19 mouse cellular contexts compared by ENCODE assay signal in genomic region chr19:53552795-53553194, GRCm38 (mm10). TPM values are rescaled to one million over a fixed set of nuclear protein-coding genes. Genes with fewer than 3 reads are reported as not detected.
DNase-seq lines count a peak whose midpoint lies in the region; ATAC-seq and TF ChIP-seq lines count a peak whose summit lies in the region.
"Had no signal": no experiment of that assay in that cellular context is flagged by ENCODE, and none has a peak within 500 bp of the region (broad histone marks: within the 10 kb centered on the region; RNA-seq: fewer than 3 reads in every experiment).

No protein-coding gene starts in this region.

- no peak overlapping the region for H3K9ac ChIP-seq in intestine, postnatal 0 days (ENCODE audit: low read depth, low read length)
- H3K9ac ChIP-seq in intestine, embryonic 15.5 days: no peak overlapping the region
- H3K9ac ChIP-seq in lung, postnatal 0 days (replicated peaks; ENCODE audit: low read depth): no peak overlapping the region
- H3K9ac ChIP-seq in limb, embryonic 14.5 days (ENCODE audit: low read depth, low read length, severe bottlenecking): 0 out of 2 replicates have a peak overlapping the region, but pooled peaks have one; percentile 38
- H3K9ac ChIP-seq: embryonic facial prominence, embryonic 12.5 days; forebrain, embryonic 15.5 days; heart, embryonic 12.5 days; hindbrain, embryonic 12.5 days had no signal

- H3K4me3 ChIP-seq in intestine, postnatal 0 days (ENCODE audit: low read depth, low read length): no peak overlapping the region
- no peak overlapping the region for H3K4me3 ChIP-seq in intestine, embryonic 15.5 days (replicated peaks)
- no peak overlapping the region for H3K4me3 ChIP-seq in lung, postnatal 0 days (ENCODE audit: low read depth, low read length)
- H3K4me3 ChIP-seq in limb, embryonic 14.5 days (replicated peaks; ENCODE audit: low read length): no peak overlapping the region
- H3K4me3 ChIP-seq: embryonic facial prominence, embryonic 12.5 days; forebrain, embryonic 15.5 days; heart, embryonic 12.5 days; hindbrain, embryonic 12.5 days had no signal

- 0 out of 2 replicates have a peak, but pooled peaks have one; percentile 5 for TF ChIP-seq CTCF in intestine, postnatal 0 days (IDR thresholded peaks at IDR 0.05; ENCODE audit: low read depth)
- no peak for TF ChIP-seq CTCF in lung, postnatal 0 days (IDR thresholded peaks at IDR 0.05)

- no peaks in the 10 kb centered on the region for H3K36me3 ChIP-seq in intestine, postnatal 0 days (ENCODE audit: control insufficient read depth, insufficient read depth)
- no peaks in the 10 kb centered on the region for H3K36me3 ChIP-seq in intestine, embryonic 15.5 days
- no peaks in the 10 kb centered on the region for H3K36me3 ChIP-seq in lung, postnatal 0 days (ENCODE audit: insufficient read depth, low read length)
- H3K36me3 ChIP-seq in limb, embryonic 14.5 days (ENCODE audit: control insufficient read depth, insufficient read depth, low read length): no peaks in the 10 kb centered on the region
- H3K36me3 ChIP-seq: embryonic facial prominence, embryonic 12.5 days; forebrain, embryonic 15.5 days; heart, embryonic 12.5 days; hindbrain, embryonic 12.5 days had no signal

- no peak for TF ChIP-seq POLR2A in limb, embryonic 14.5 days (IDR thresholded peaks at IDR 0.05; ENCODE audit: borderline replicate concordance, extremely low read depth, insufficient read depth, insufficient read length)

- no peak overlapping the region for H3K4me2 ChIP-seq in intestine, postnatal 0 days (replicated peaks; ENCODE audit: low read depth)
- no peak overlapping the region for H3K4me2 ChIP-seq in intestine, embryonic 15.5 days (replicated peaks)
- no peak overlapping the region for H3K4me2 ChIP-seq in lung, postnatal 0 days (replicated peaks; ENCODE audit: low read depth, low read length)
- no peak overlapping the region for H3K4me2 ChIP-seq in limb, embryonic 14.5 days (replicated peaks; ENCODE audit: low read depth, low read length, severe bottlenecking)
- H3K4me2 ChIP-seq: embryonic facial prominence, embryonic 12.5 days; forebrain, embryonic 15.5 days; heart, embryonic 12.5 days; hindbrain, embryonic 12.5 days had no signal

- no peak for TF ChIP-seq EP300 in lung, postnatal 0 days (IDR thresholded peaks at IDR 0.05)

- WGBS in intestine, postnatal 0 days: 62% methylated on average over 6 of the region's 6 CpGs
- 48% methylated on average over 6 of the region's 6 CpGs for WGBS in intestine, embryonic 15.5 days
- WGBS in lung, postnatal 0 days: 40% methylated on average over 6 of the region's 6 CpGs
- 48% methylated on average over 6 of the region's 6 CpGs for WGBS in limb, embryonic 14.5 days

- DNase-seq in lung, postnatal 0 days (ENCODE audit: low spot score): peak; percentile 67
- DNase-seq in lung, postnatal 25 days (ENCODE audit: low spot score): no peak
- peak; percentile 81 for DNase-seq in Muller cell, postnatal 12 days (ENCODE audit: inconsistent ontology term)
- DNase-seq in limb, embryonic 14.5 days (ENCODE audit: low spot score): no peak
- no peak for DNase-seq in B cell, adult 2 months
- no peak for DNase-seq in thymus, postnatal 4 days
- DNase-seq: cerebellum, postnatal 10 days; gastrocnemius, postnatal 10 days; right cerebral cortex, adult 18-20 months; spleen, adult 18-20 months; thymus, postnatal 14 days had no signal

- H3K4me1 ChIP-seq in intestine, postnatal 0 days (replicated peaks; ENCODE audit: control insufficient read depth, insufficient read depth, low read length): peaks cover 4% of the 10 kb centered on the region; the same call in 1 of the 2 replicates
- H3K4me1 ChIP-seq in intestine, embryonic 15.5 days (replicated peaks): peaks cover 13% of the 10 kb centered on the region
- H3K4me1 ChIP-seq in lung, postnatal 0 days (ENCODE audit: insufficient read depth, low read depth, low read length): no peaks in the 10 kb centered on the region
- H3K4me1 ChIP-seq in limb, embryonic 14.5 days (ENCODE audit: control insufficient read depth, insufficient read depth, low read length): peaks cover 11% of the 10 kb centered on the region

- H3K27ac ChIP-seq in intestine, postnatal 0 days (ENCODE audit: low read depth, low read length): no peak overlapping the region
- H3K27ac ChIP-seq in intestine, embryonic 15.5 days: no peak overlapping the region
- 0 out of 2 replicates have a peak overlapping the region, but pooled peaks have one; percentile 21 for H3K27ac ChIP-seq in lung, postnatal 0 days (ENCODE audit: low read length)
- no peak overlapping the region for H3K27ac ChIP-seq in limb, embryonic 14.5 days (replicated peaks; ENCODE audit: low read depth, low read length)
- H3K27ac ChIP-seq: embryonic facial prominence, embryonic 12.5 days; forebrain, embryonic 15.5 days; hindbrain, embryonic 12.5 days had no signal

- no peaks in the 10 kb centered on the region for H3K27me3 ChIP-seq in intestine, postnatal 0 days (replicated peaks; ENCODE audit: control insufficient read depth, insufficient read depth, low read length)
- no peaks in the 10 kb centered on the region for H3K27me3 ChIP-seq in intestine, embryonic 15.5 days (replicated peaks)
- H3K27me3 ChIP-seq in lung, postnatal 0 days (replicated peaks; ENCODE audit: insufficient read depth, low read length): no peaks in the 10 kb centered on the region
- no peaks in the 10 kb centered on the region for H3K27me3 ChIP-seq in limb, embryonic 14.5 days (ENCODE audit: control insufficient read depth, insufficient read depth, low read length)
- H3K27me3 ChIP-seq: embryonic facial prominence, embryonic 12.5 days; forebrain, embryonic 15.5 days; heart, embryonic 12.5 days had no signal

- H3K9me3 ChIP-seq in intestine, postnatal 0 days (ENCODE audit: control insufficient read depth): no peaks in the 10 kb centered on the region
- no peaks in the 10 kb centered on the region for H3K9me3 ChIP-seq in intestine, embryonic 15.5 days
- no peaks in the 10 kb centered on the region for H3K9me3 ChIP-seq in lung, postnatal 0 days (ENCODE audit: low read length)
- no peaks in the 10 kb centered on the region for H3K9me3 ChIP-seq in limb, embryonic 14.5 days (ENCODE audit: control insufficient read depth, low read length)
- H3K9me3 ChIP-seq: embryonic facial prominence, embryonic 12.5 days; forebrain, embryonic 15.5 days; heart, embryonic 12.5 days; hindbrain, embryonic 12.5 days; megakaryocyte, embryonic 14.5 days had no signal

- ATAC-seq in intestine, postnatal 0 days: no peak
- ATAC-seq in intestine, embryonic 15.5 days: no peak
- ATAC-seq in lung, postnatal 0 days: peak; percentile 61
- ATAC-seq in limb, embryonic 14.5 days (ENCODE audit: low FRiP score, low read depth): no peak
- ATAC-seq: forebrain, embryonic 15.5 days; intestine, embryonic 16.5 days had no signal

RNA-seq across cellular contexts. Expression of gene Dusp5, which starts 23.9 kb away (rescaled TPM):
- 12.4 and 14.6 TPM in 2 replicates for polyA plus RNA-seq in intestine, postnatal 0 days (2015; fragmentation: Nextera tagmentation; extraction: Ambion mirVana)
- 8.7 and 9.0 TPM in 2 replicates for polyA plus RNA-seq in intestine, embryonic 15.5 days (2015; fragmentation: Nextera tagmentation; extraction: Ambion mirVana)
- 10.6 and 10.9 TPM in 2 replicates for polyA plus RNA-seq in lung, postnatal 0 days (2015; fragmentation: Nextera tagmentation; extraction: Ambion mirVana)
- 1.9 and 2.7 TPM in 2 replicates for polyA plus RNA-seq in limb, embryonic 14.5 days (2012; rRNA removed)
- 1.1 and 2.2 TPM in 2 replicates for polyA plus RNA-seq in limb, embryonic 14.5 days (2014; fragmentation: Nextera tagmentation; extraction: Ambion mirVana)

RNA-seq across cellular contexts. Expression of gene Nutf2-ps1, which starts 36.1 kb away (rescaled TPM):
- 105 and 125 TPM in 2 replicates for polyA plus RNA-seq in intestine, postnatal 0 days (2015; fragmentation: Nextera tagmentation; extraction: Ambion mirVana)
- polyA plus RNA-seq in intestine, embryonic 15.5 days (2015; fragmentation: Nextera tagmentation; extraction: Ambion mirVana): 366 and 397 TPM in 2 replicates
- polyA plus RNA-seq in lung, postnatal 0 days (2015; fragmentation: Nextera tagmentation; extraction: Ambion mirVana): 121 and 134 TPM in 2 replicates
- 52.1 and 70.6 TPM in 2 replicates for polyA plus RNA-seq in limb, embryonic 14.5 days (2012; rRNA removed)
- 288 and 300 TPM in 2 replicates for polyA plus RNA-seq in limb, embryonic 14.5 days (2014; fragmentation: Nextera tagmentation; extraction: Ambion mirVana)

RNA-seq across cellular contexts. Expression of gene Smc3, which starts 47.4 kb away (rescaled TPM):
- polyA plus RNA-seq in intestine, postnatal 0 days (2015; fragmentation: Nextera tagmentation; extraction: Ambion mirVana): 24.4 and 24.9 TPM in 2 replicates
- 57.0 and 63.2 TPM in 2 replicates for polyA plus RNA-seq in intestine, embryonic 15.5 days (2015; fragmentation: Nextera tagmentation; extraction: Ambion mirVana)
- polyA plus RNA-seq in lung, postnatal 0 days (2015; fragmentation: Nextera tagmentation; extraction: Ambion mirVana): 32.8 and 34.8 TPM in 2 replicates
- polyA plus RNA-seq in limb, embryonic 14.5 days (2012; rRNA removed): 28.2 and 42.4 TPM in 2 replicates
- polyA plus RNA-seq in limb, embryonic 14.5 days (2014; fragmentation: Nextera tagmentation; extraction: Ambion mirVana): 60.8 and 64.5 TPM in 2 replicates

Comparison
In these comparisons a context has a peak if more than half of its experiments do, and no peak if none do; other contexts are left out.
1. DNase-seq: peak in lung, postnatal 0 days (single experiment) and Muller cell, postnatal 12 days (single experiment); none in lung, postnatal 25 days (single experiment), limb, embryonic 14.5 days (single experiment), B cell, adult 2 months (0 of 2) and thymus, postnatal 4 days (single experiment).